Mouse (Mus musculus): ENCODE data around the gene Rcvrn. TPM values are rescaled to one million over a fixed set of nuclear protein-coding genes. Genes with fewer than 3 reads are reported as not detected.

Gene Rcvrn
- total and polyA plus RNA-seq, 3 experiments, result not detected

DNA sequence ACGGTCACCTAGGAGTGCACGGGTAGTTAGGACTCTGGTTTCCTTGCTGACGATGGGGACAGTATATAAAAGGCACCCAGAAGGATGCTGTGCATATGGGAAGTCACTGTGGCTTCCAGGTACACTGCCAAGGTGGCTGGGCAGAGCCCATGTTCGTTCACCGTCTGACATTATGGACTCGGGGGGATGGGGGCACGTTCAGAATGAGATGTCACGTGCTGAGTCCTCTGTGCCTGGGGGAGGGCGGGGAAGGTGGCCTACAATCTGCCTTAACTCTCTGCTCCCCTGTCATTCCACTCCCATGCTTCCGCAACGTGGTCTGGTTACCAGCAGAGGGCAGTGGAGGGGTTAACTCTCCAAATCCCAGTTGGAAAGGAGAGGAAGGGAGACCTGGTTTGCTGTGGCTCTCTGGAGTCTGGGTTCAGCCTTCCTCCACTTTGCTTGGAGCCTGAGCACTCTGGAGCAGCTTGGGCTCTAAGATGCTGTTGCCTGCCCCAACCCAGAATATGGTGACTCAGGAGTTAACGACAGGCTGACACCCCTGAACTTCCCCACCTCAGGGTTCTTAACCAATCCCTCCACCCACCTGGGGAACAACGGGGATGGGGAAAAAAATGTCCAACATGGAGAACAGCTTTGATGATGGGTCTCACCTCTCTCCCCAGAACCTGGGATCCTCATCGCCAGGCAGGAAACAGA is 42.8 kb upstream of the Rcvrn start:
- no peaks in the 10 kb centered on the region for H3K27me3 ChIP-seq (ENCODE audit: insufficient read depth, low read length)
- no peaks in the 10 kb centered on the region for H3K4me1 ChIP-seq (ENCODE audit: insufficient read depth, low read depth, low read length)
- H3K36me3 ChIP-seq (replicated peaks), result no peaks in the 10 kb centered on the region
- DNase-seq (ENCODE audit: low spot score), result no peak
- H3K9me3 ChIP-seq (replicated peaks), result peaks cover 91% of the 10 kb centered on the region
- no peak for ATAC-seq (ENCODE audit: extremely low read depth, insufficient number of reproducible peaks, low FRiP score, poor library complexity, severe bottlenecking)
- H3K4me3 ChIP-seq (ENCODE audit: low read depth, low read length), result no peak overlapping the region
- TF ChIP-seq TAL1 (conservative IDR thresholded peaks at IDR 0.05; ENCODE audit: low read depth, low read length), result no peak
- no peak for TF ChIP-seq GATA2 (IDR thresholded peaks at IDR 0.05; ENCODE audit: borderline replicate concordance, low read depth, low read length)
- TF ChIP-seq POLR2AphosphoS5 (IDR thresholded peaks at IDR 0.05; ENCODE audit: insufficient replicate concordance, low read depth, low read length), result no peak
- no peak for TF ChIP-seq CTCF (IDR thresholded peaks at IDR 0.05; ENCODE audit: low read depth, low read length)
- TF ChIP-seq GATA1 (IDR thresholded peaks at IDR 0.05; ENCODE audit: borderline replicate concordance, low read length), result no peak

DNA sequence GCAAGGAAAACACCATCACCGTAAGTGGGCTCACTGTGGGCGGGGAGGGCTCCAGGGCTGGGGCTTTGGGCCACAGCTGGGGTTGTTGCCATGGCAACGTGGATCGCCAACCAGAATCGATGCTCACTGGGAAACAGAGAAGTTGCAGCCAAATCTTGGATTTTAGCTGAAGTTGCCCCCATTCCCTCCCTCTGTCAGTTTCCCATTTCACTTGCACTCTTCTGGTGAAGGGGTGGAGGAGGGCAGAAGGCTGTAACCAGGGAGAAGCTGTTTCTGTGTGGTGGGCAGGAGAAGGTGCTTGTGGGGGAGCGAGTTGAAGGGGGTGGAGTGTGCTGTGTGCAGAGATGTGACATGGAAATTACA is 42.3 kb upstream of the Rcvrn start:
- Histone ChIP-seq H3K4me1 (ENCODE audit: insufficient read depth, low read depth, low read length) (no peaks in the 10 kb centered on the region), H3K9me3 (replicated peaks) (peaks cover 91% of the 10 kb centered on the region), H3K27me3 (ENCODE audit: insufficient read depth, low read length) (no peaks in the 10 kb centered on the region), H3K4me3 (ENCODE audit: low read depth, low read length) (no peak overlapping the region), H3K36me3 (replicated peaks) (no peaks in the 10 kb centered on the region)
- DNase-seq (ENCODE audit: low spot score), result no peak
- no peak for ATAC-seq (ENCODE audit: extremely low read depth, insufficient number of reproducible peaks, low FRiP score, poor library complexity, severe bottlenecking)
- TF ChIP-seq CTCF (IDR thresholded peaks at IDR 0.05; ENCODE audit: low read depth, low read length) (no peak), GATA1 (IDR thresholded peaks at IDR 0.05; ENCODE audit: borderline replicate concordance, low read length) (no peak), GATA2 (IDR thresholded peaks at IDR 0.05; ENCODE audit: borderline replicate concordance, low read depth, low read length) (no peak), POLR2AphosphoS5 (IDR thresholded peaks at IDR 0.05; ENCODE audit: insufficient replicate concordance, low read depth, low read length) (no peak), TAL1 (conservative IDR thresholded peaks at IDR 0.05; ENCODE audit: low read depth, low read length) (no peak)

DNA sequence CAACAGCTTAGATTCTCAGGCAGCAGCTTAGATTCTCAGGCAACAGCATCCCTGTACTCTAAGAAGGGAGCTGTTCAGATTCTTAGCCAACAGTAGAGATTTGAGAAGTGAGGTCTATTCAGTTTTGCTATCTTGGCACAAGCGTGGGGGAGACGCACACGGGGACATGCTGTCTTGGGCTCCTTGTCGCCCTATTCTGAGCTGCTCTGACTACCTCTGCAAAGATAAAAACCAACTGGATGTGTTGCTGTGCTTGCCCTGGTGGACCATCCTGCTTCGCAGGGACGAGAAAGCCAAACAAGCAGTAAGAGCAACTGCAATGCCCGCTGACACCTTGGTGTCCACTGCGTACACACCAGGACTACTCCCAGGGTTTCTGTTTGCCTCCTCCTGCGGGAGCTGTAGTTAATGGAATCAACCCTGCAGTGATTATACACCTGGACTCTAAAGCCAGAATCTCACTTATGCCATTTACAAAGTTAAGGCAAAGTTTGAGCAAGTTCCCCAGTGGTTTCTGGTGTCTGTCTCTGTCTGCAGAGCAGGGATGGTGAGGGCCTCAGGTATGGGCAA is 41.5 kb upstream of the Rcvrn start:
- Histone ChIP-seq H3K9me3 (replicated peaks) (peaks cover 90% of the 10 kb centered on the region), H3K4me3 (ENCODE audit: low read depth, low read length) (no peak overlapping the region), H3K36me3 (replicated peaks) (no peaks in the 10 kb centered on the region), H3K4me1 (ENCODE audit: insufficient read depth, low read depth, low read length) (no peaks in the 10 kb centered on the region), H3K27me3 (ENCODE audit: insufficient read depth, low read length) (no peaks in the 10 kb centered on the region)
- no peak for DNase-seq (ENCODE audit: low spot score)
- TF ChIP-seq GATA2 (IDR thresholded peaks at IDR 0.05; ENCODE audit: borderline replicate concordance, low read depth, low read length) (no peak), POLR2AphosphoS5 (IDR thresholded peaks at IDR 0.05; ENCODE audit: insufficient replicate concordance, low read depth, low read length) (no peak), TAL1 (conservative IDR thresholded peaks at IDR 0.05; ENCODE audit: low read depth, low read length) (no peak), GATA1 (IDR thresholded peaks at IDR 0.05; ENCODE audit: borderline replicate concordance, low read length) (no peak)
- ATAC-seq (ENCODE audit: extremely low read depth, insufficient number of reproducible peaks, low FRiP score, poor library complexity, severe bottlenecking), result no peak

DNA sequence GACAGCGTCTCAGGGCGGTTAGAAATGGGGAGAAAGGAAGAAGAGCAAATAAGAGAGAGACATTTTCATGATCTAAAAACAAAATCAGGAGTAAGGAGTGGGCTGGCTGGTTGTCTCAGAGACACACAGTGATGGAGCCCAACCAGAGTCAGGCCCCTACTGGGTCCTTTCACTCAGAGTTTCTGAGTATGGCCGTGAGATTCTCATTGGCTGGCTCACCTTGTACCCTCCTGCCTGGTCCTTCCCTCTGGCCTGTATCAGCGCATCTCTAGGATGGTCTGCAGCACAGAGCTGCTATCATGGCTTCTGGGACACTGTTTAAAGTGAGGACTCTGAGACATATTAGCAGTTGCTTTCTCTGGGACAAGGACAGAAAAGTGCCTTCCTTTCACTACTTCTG is 40.6 kb upstream of the Rcvrn start:
- H3K4me1 ChIP-seq (ENCODE audit: insufficient read depth, low read depth, low read length), result no peaks in the 10 kb centered on the region
- H3K36me3 ChIP-seq (replicated peaks), result no peaks in the 10 kb centered on the region
- no peaks in the 10 kb centered on the region for H3K27me3 ChIP-seq (ENCODE audit: insufficient read depth, low read length)

GRCm38 (mm10) chr11:67655236-67655959 is 39.7 kb upstream of the Rcvrn start:
- peaks cover 93% of the 10 kb centered on the region for H3K9me3 ChIP-seq (replicated peaks)
- H3K4me1 ChIP-seq (ENCODE audit: insufficient read depth, low read depth, low read length), result no peaks in the 10 kb centered on the region
- no peak for TF ChIP-seq POLR2AphosphoS5 (IDR thresholded peaks at IDR 0.05; ENCODE audit: insufficient replicate concordance, low read depth, low read length)
- no peak for TF ChIP-seq GATA1 (IDR thresholded peaks at IDR 0.05; ENCODE audit: borderline replicate concordance, low read length)
- no peak for TF ChIP-seq TAL1 (conservative IDR thresholded peaks at IDR 0.05; ENCODE audit: low read depth, low read length)
- no peak for TF ChIP-seq GATA2 (IDR thresholded peaks at IDR 0.05; ENCODE audit: borderline replicate concordance, low read depth, low read length)
- no peak for TF ChIP-seq CTCF (IDR thresholded peaks at IDR 0.05; ENCODE audit: low read depth, low read length)
- no peaks in the 10 kb centered on the region for H3K27me3 ChIP-seq (ENCODE audit: insufficient read depth, low read length)
- H3K4me3 ChIP-seq (ENCODE audit: low read depth, low read length), result no peak overlapping the region; the same call in 1 of the 2 replicates
- no peaks in the 10 kb centered on the region for H3K36me3 ChIP-seq (replicated peaks)
- DNase-seq (ENCODE audit: low spot score), result no peak
- no peak for ATAC-seq (ENCODE audit: extremely low read depth, insufficient number of reproducible peaks, low FRiP score, poor library complexity, severe bottlenecking)

More for the DNA sequence above, 40.6 kb upstream of the Rcvrn start:
- ATAC-seq (ENCODE audit: extremely low read depth, insufficient number of reproducible peaks, low FRiP score, poor library complexity, severe bottlenecking) (no peak), DNase-seq (ENCODE audit: low spot score) (no peak)
- H3K9me3 ChIP-seq (replicated peaks), result peaks cover 91% of the 10 kb centered on the region
- TF ChIP-seq POLR2AphosphoS5 (IDR thresholded peaks at IDR 0.05; ENCODE audit: insufficient replicate concordance, low read depth, low read length), result no peak
- TF ChIP-seq CTCF (IDR thresholded peaks at IDR 0.05; ENCODE audit: low read depth, low read length), result no peak
- TF ChIP-seq GATA2 (IDR thresholded peaks at IDR 0.05; ENCODE audit: borderline replicate concordance, low read depth, low read length), result no peak
- no peak for TF ChIP-seq TAL1 (conservative IDR thresholded peaks at IDR 0.05; ENCODE audit: low read depth, low read length)
- no peak for TF ChIP-seq GATA1 (IDR thresholded peaks at IDR 0.05; ENCODE audit: borderline replicate concordance, low read length)
- no peak overlapping the region for H3K4me3 ChIP-seq (ENCODE audit: low read depth, low read length)

- ATAC-seq (ENCODE audit: extremely low read depth, insufficient number of reproducible peaks, low FRiP score, poor library complexity, severe bottlenecking) (no peak), DNase-seq (ENCODE audit: low spot score) (no peak)
- Histone ChIP-seq H3K4me1 (ENCODE audit: insufficient read depth, low read depth, low read length) (no peaks in the 10 kb centered on the region), H3K9me3 (replicated peaks) (peaks cover 94% of the 10 kb centered on the region), H3K27me3 (ENCODE audit: insufficient read depth, low read length) (no peaks in the 10 kb centered on the region), H3K36me3 (replicated peaks) (no peaks in the 10 kb centered on the region), H3K4me3 (ENCODE audit: low read depth, low read length) (no peak overlapping the region)
- TF ChIP-seq TAL1 (conservative IDR thresholded peaks at IDR 0.05; ENCODE audit: low read depth, low read length), result no peak
- no peak for TF ChIP-seq GATA1 (IDR thresholded peaks at IDR 0.05; ENCODE audit: borderline replicate concordance, low read length)
- TF ChIP-seq GATA2 (IDR thresholded peaks at IDR 0.05; ENCODE audit: borderline replicate concordance, low read depth, low read length), result no peak
- no peak for TF ChIP-seq CTCF (IDR thresholded peaks at IDR 0.05; ENCODE audit: low read depth, low read length)
- no peak for TF ChIP-seq POLR2AphosphoS5 (IDR thresholded peaks at IDR 0.05; ENCODE audit: insufficient replicate concordance, low read depth, low read length)
Observed at GRCm38 (mm10) chr11:67656366-67656765, 38.8 kb upstream of the Rcvrn start.

Data from G1E (cell line).